Comparison of ENCODE assay signal across 8 mouse cellular contexts in the genomic region with DNA sequence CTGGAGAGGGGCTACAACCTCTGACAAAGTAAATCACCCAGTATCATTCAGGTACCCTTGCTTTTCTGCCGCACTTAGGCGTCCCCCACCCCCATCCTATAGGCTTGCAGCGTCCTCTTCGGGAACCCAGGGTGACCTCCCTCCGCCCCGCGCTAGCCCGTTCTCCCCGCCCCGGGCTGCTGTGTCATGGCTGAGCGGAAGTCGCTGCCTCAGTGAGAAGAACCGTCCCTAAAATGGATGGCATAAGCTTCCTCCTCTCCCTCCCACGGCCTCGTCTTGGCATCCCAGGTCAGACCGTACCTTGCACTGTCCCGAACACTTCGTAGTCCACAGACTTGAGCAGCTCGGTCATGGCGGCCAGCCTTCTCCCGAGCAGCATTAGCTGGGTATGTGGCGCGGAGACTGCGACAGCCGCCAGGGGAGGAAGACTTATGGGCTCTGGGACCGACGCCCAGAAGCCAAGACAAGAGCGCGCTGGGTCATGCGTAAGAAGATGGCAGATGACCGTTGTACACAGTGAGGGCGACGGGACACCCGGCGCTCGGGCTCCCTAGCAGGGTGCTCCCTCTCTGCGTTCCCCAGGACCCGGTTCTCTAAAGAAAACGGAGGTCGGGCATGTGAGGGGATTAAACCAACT. TPM values are rescaled to one million over a fixed set of nuclear protein-coding genes. Genes with fewer than 3 reads are reported as not detected.
DNase-seq lines count a peak whose midpoint lies in the region; ATAC-seq lines count a peak whose summit lies in the region.

A gene (minus strand): TSS at position 587 of the 637 bp plus-strand sequence.

- H3K27ac ChIP-seq in intestine, embryonic 14.5 days (ENCODE audit: low read depth), result peak within 1 kb of the TSS; percentile 82

- peak; percentile 89 for DNase-seq in adrenal gland, adult 8-10 months
- peak; percentile 68 for DNase-seq in embryo, embryonic 11.5 days (ENCODE audit: low read depth, low spot score)
- DNase-seq in gastrocnemius, postnatal 36 days, result peak; percentile 80 to 88
- DNase-seq in intestine, embryonic 14.5 days (ENCODE audit: low spot score), result peak; percentile 91
- peak; percentile 66 to 91 for DNase-seq in left cerebral cortex, postnatal 10 days (ENCODE audit: extremely low spot score in 1 of 2, low spot score in 2 of 2)
- DNase-seq in right cerebral cortex, postnatal 10 days (ENCODE audit: low spot score in 2 of 2), result peak; percentile 84 to 86
- DNase-seq in urinary bladder, postnatal 14 days (ENCODE audit: low spot score), result peak; percentile 84

- no peaks in the 10 kb centered on the region for H3K36me3 ChIP-seq in intestine, embryonic 14.5 days (ENCODE audit: control insufficient read depth, insufficient read depth, low read length)

- under 1% methylated on average over 40 of the region's 40 CpGs for WGBS in intestine, embryonic 14.5 days

- ATAC-seq in intestine, embryonic 14.5 days (replicated peaks; ENCODE audit: low FRiP score, low TSS enrichment, low read depth), result peak; percentile 95
- peak; percentile 99 for ATAC-seq in megakaryocyte progenitor cell, adult 5-6 weeks (replicated peaks; ENCODE audit: poor library complexity)

- intact Hi-C loops in gastrocnemius, postnatal 36 days (cut with DNase I), result no loop called here
- intact Hi-C loops in left cerebral cortex, postnatal 10 days (cut with DNase I), result no loop called here

- peak within 1 kb of the TSS; percentile 77 for H3K4me3 ChIP-seq in intestine, embryonic 14.5 days (ENCODE audit: low read depth, low read length)

- H3K9me3 ChIP-seq in intestine, embryonic 14.5 days (ENCODE audit: control insufficient read depth, low read length), result no peaks in the 10 kb centered on the region

- H3K27me3 ChIP-seq in intestine, embryonic 14.5 days (replicated peaks; ENCODE audit: control insufficient read depth, insufficient read depth, low read length), result no peaks in the 10 kb centered on the region

- H3K4me2 ChIP-seq in intestine, embryonic 14.5 days (ENCODE audit: low read length), result peak within 1 kb of the TSS; percentile 73

- peak within 1 kb of the TSS; percentile 77 for H3K9ac ChIP-seq in intestine, embryonic 14.5 days (ENCODE audit: low read length)

- H3K4me1 ChIP-seq in intestine, embryonic 14.5 days (replicated peaks; ENCODE audit: control insufficient read depth, insufficient read depth, low read length), result no peaks in the 10 kb centered on the region

RNA-seq across cellular contexts. Expression of the gene that starts here (rescaled TPM):
- total RNA-seq in adrenal gland, adult 8-10 months (2022), result 10 to 100 TPM; 20.1 to 35.2 (median 23.2) TPM
- 100 to 1,000 TPM; 109 to 127 TPM for total RNA-seq in gastrocnemius, postnatal 36 days (2021)
- 8.8 and 9.1 TPM in 2 replicates for polyA plus RNA-seq in intestine, embryonic 14.5 days (2014; fragmentation: Nextera tagmentation; extraction: Ambion mirVana)
- 10 to 100 TPM; 23.8 to 26.4 TPM for total RNA-seq in left cerebral cortex, postnatal 10 days (2021)
- total RNA-seq in megakaryocyte progenitor cell, adult 5-6 weeks (2015), result 2.1 and 3.0 TPM in 2 replicates
- total RNA-seq in megakaryocyte progenitor cell, adult 5-6 weeks (2017), result 0.12 and 0.95 TPM in 2 replicates

Comparison
In these comparisons a context has a peak if more than half of its experiments do, and no peak if none do; other contexts are left out.
1. Peak in every context shown above with its lines: DNase-seq, ATAC-seq, H3K4me3 ChIP-seq and H3K27ac ChIP-seq.
2. RNA of the gene that starts here (total RNA-seq): 109 to 127 TPM in gastrocnemius, postnatal 36 days, 23.8 to 26.4 TPM in left cerebral cortex, postnatal 10 days and 20.1 to 35.2 TPM in adrenal gland, adult 8-10 months; 0.12 to 3.0 TPM in megakaryocyte progenitor cell, adult 5-6 weeks; every median in the first group is over 4 times any median in the second.